Comparison of ENCODE assay signal across 21 mouse cellular contexts in genomic region chr10:25533513-25534246, GRCm38 (mm10). TPM values are rescaled to one million over a fixed set of nuclear protein-coding genes. Genes with fewer than 3 reads are reported as not detected.
A peak's percentile ranks its signal among the peaks of the same experiment; 100 is the strongest.
DNase-seq lines count a peak whose midpoint lies in the region; ATAC-seq lines count a peak whose summit lies in the region.
"Had no signal": no experiment of that assay in that cellular context is flagged by ENCODE, and none has a peak within 500 bp of the region (broad histone marks: within the 10 kb centered on the region; RNA-seq: fewer than 3 reads in every experiment).

No protein-coding gene starts in this region.

- no peak overlapping the region for H3K27ac ChIP-seq in heart, embryonic 14.5 days (replicated peaks in 1 of 2; ENCODE audit: control insufficient read depth in 1 of 2, insufficient read depth in 1 of 2, low read depth in 2 of 2, low read length in 2 of 2)
- H3K27ac ChIP-seq in liver, embryonic 15.5 days (replicated peaks): no peak overlapping the region
- no peak overlapping the region for H3K27ac ChIP-seq in embryonic facial prominence, embryonic 10.5 days (replicated peaks)
- no peak overlapping the region for H3K27ac ChIP-seq in limb, embryonic 15.5 days
- H3K27ac ChIP-seq: forebrain, embryonic 12.5 days; hindbrain, embryonic 13.5 days; midbrain, embryonic 15.5 days had no signal

- H3K9ac ChIP-seq in heart, embryonic 14.5 days (ENCODE audit: low read length): no peak overlapping the region
- H3K9ac ChIP-seq in liver, embryonic 15.5 days: no peak overlapping the region
- no peak overlapping the region for H3K9ac ChIP-seq in limb, embryonic 15.5 days
- H3K9ac ChIP-seq: forebrain, embryonic 12.5 days; hindbrain, embryonic 13.5 days; midbrain, embryonic 15.5 days had no signal

- peaks cover 13 to 15% of the 10 kb centered on the region in 2 experiments for H3K4me1 ChIP-seq in heart, embryonic 14.5 days (ENCODE audit: control insufficient read depth in 2 of 2, insufficient read depth in 2 of 2, low read length in 2 of 2)
- H3K4me1 ChIP-seq in liver, embryonic 15.5 days (replicated peaks): no peaks in the 10 kb centered on the region
- H3K4me1 ChIP-seq in embryonic facial prominence, embryonic 10.5 days: 0 out of 2 replicates have a peak, but pooled peaks cover 2% of the 10 kb centered on the region
- no peaks in the 10 kb centered on the region for H3K4me1 ChIP-seq in limb, embryonic 15.5 days
- H3K4me1 ChIP-seq: forebrain, embryonic 12.5 days; midbrain, embryonic 15.5 days had no signal

- no peak for DNase-seq in heart, postnatal 25 days (ENCODE audit: low spot score)
- no peak for DNase-seq in liver
- peak; percentile 18 for DNase-seq in embryonic facial prominence, embryonic 10.5 days (ENCODE audit: low spot score)
- DNase-seq in left cerebral cortex, postnatal 25 days (ENCODE audit: low spot score in 2 of 2): no peak
- no peak for DNase-seq in right cerebral cortex, postnatal 36 days (ENCODE audit: low spot score in 2 of 2)
- DNase-seq: cerebellum, postnatal 25 days; right cerebral cortex, postnatal 25 days had no signal

- 0 out of 2 replicates have a peak overlapping the region, but pooled peaks have one; percentile 19 for H3K4me2 ChIP-seq in heart, embryonic 14.5 days (ENCODE audit: low read length)
- H3K4me2 ChIP-seq in liver, embryonic 15.5 days: peak overlapping the region; percentile 37
- no peak overlapping the region for H3K4me2 ChIP-seq in limb, embryonic 15.5 days
- H3K4me2 ChIP-seq: forebrain, embryonic 12.5 days; hindbrain, embryonic 13.5 days; midbrain, embryonic 15.5 days had no signal

- intact Hi-C loops in heart, postnatal 25 days (cut with DNase I): no loop called here
- intact Hi-C loops in left cerebral cortex, postnatal 25 days (cut with DNase I): loop anchor here (10.0 kb wide), 2 partner anchors 141 to 611 kb away; no protein-coding TSS in a partner anchor

- 19% methylated on average over 9 of the region's 9 CpGs for WGBS in heart, embryonic 14.5 days
- 62% methylated on average over 9 of the region's 9 CpGs for WGBS in liver, embryonic 15.5 days (ENCODE audit: insufficient replicate concordance)
- WGBS in embryonic facial prominence, embryonic 10.5 days: 80% methylated on average over 9 of the region's 9 CpGs
- WGBS in limb, embryonic 15.5 days: 68% methylated on average over 9 of the region's 9 CpGs

- no peaks in the 10 kb centered on the region for H3K36me3 ChIP-seq in heart, embryonic 14.5 days (ENCODE audit: control insufficient read depth, insufficient read depth, low read length)
- no peaks in the 10 kb centered on the region for H3K36me3 ChIP-seq in liver, embryonic 15.5 days (replicated peaks)
- H3K36me3 ChIP-seq in embryonic facial prominence, embryonic 10.5 days (replicated peaks): no peaks in the 10 kb centered on the region
- H3K36me3 ChIP-seq in limb, embryonic 15.5 days: no peaks in the 10 kb centered on the region
- H3K36me3 ChIP-seq: forebrain, embryonic 12.5 days; hindbrain, embryonic 13.5 days; midbrain, embryonic 15.5 days had no signal

- no peak for ATAC-seq in heart, embryonic 14.5 days (ENCODE audit: insufficient number of reproducible peaks, insufficient read depth, low FRiP score, low read depth)
- ATAC-seq in liver, embryonic 15.5 days (ENCODE audit: insufficient read depth): no peak
- ATAC-seq in limb, embryonic 15.5 days (ENCODE audit: insufficient number of reproducible peaks, low FRiP score, low TSS enrichment, low read depth): peak; percentile 77
- ATAC-seq: intestine, embryonic 16.5 days; midbrain, embryonic 15.5 days had no signal

- H3K27me3 ChIP-seq in heart, embryonic 14.5 days (ENCODE audit: control insufficient read depth, insufficient read depth, low read length): no peaks in the 10 kb centered on the region
- no peaks in the 10 kb centered on the region for H3K27me3 ChIP-seq in liver, embryonic 15.5 days
- no peaks in the 10 kb centered on the region for H3K27me3 ChIP-seq in embryonic facial prominence, embryonic 10.5 days (replicated peaks; ENCODE audit: low read depth, poor library complexity, severe bottlenecking)
- H3K27me3 ChIP-seq in limb, embryonic 15.5 days: no peaks in the 10 kb centered on the region
- H3K27me3 ChIP-seq: forebrain, embryonic 12.5 days; hindbrain, embryonic 13.5 days; midbrain, embryonic 15.5 days had no signal

- H3K4me3 ChIP-seq in heart, embryonic 14.5 days (ENCODE audit: control insufficient read depth in 1 of 2, insufficient read depth in 1 of 2, low read depth in 1 of 2, low read length in 2 of 2): no peak overlapping the region
- H3K4me3 ChIP-seq in liver, embryonic 15.5 days (replicated peaks): 0 out of 2 replicates have a peak overlapping the region, but pooled peaks have one; percentile 38
- no peak overlapping the region for H3K4me3 ChIP-seq in embryonic facial prominence, embryonic 10.5 days
- H3K4me3 ChIP-seq in limb, embryonic 15.5 days: no peak overlapping the region
- H3K4me3 ChIP-seq: forebrain, embryonic 12.5 days; hindbrain, embryonic 13.5 days; midbrain, embryonic 15.5 days had no signal

- H3K9me3 ChIP-seq in heart, embryonic 14.5 days (ENCODE audit: control insufficient read depth, low read length): no peaks in the 10 kb centered on the region
- H3K9me3 ChIP-seq in liver, embryonic 15.5 days (replicated peaks): no peaks in the 10 kb centered on the region
- no peaks in the 10 kb centered on the region for H3K9me3 ChIP-seq in embryonic facial prominence, embryonic 10.5 days
- H3K9me3 ChIP-seq in limb, embryonic 15.5 days: no peaks in the 10 kb centered on the region
- H3K9me3 ChIP-seq: forebrain, embryonic 12.5 days; hindbrain, embryonic 13.5 days; midbrain, embryonic 15.5 days had no signal

RNA-seq across cellular contexts. Expression of gene Smlr1, which starts 2.4 kb away (rescaled TPM):
- not detected in 2 replicates for polyA plus RNA-seq in heart, embryonic 14.5 days (2014; fragmentation: Nextera tagmentation; extraction: Ambion mirVana)
- not detected for total RNA-seq in heart, postnatal 25 days (2021)
- polyA plus RNA-seq in liver, embryonic 15.5 days (2015; fragmentation: Nextera tagmentation; extraction: Ambion mirVana): 22.3 and 23.6 TPM in 2 replicates
- polyA plus RNA-seq in embryonic facial prominence, embryonic 10.5 days (2016; fragmentation: Nextera tagmentation; extraction: Ambion mirVana): not detected in 2 replicates
- not detected in 2 replicates for polyA plus RNA-seq in limb, embryonic 15.5 days (2015; fragmentation: Nextera tagmentation; extraction: Ambion mirVana)
- total RNA-seq in left cerebral cortex, postnatal 25 days (2021): not detected
- total RNA-seq: adrenal gland, adult 18-20 months; ES-E14; layer of hippocampus, postnatal 10 days; left cerebral cortex, postnatal 14 days had no signal
- polyA plus RNA-seq: forebrain, embryonic 12.5 days; gonadal fat pad, adult 2 months; midbrain, embryonic 15.5 days; testis, adult 2 months; urinary bladder, adult 2 months had no signal

Comparison
In these comparisons a context has a peak if more than half of its experiments do, and no peak if none do; other contexts are left out.
1. RNA of gene Smlr1, which starts 2.4 kb away (polyA plus RNA-seq): 22.3 to 23.6 TPM in liver, embryonic 15.5 days; not detected in heart, embryonic 14.5 days, not detected in embryonic facial prominence, embryonic 10.5 days and not detected in limb, embryonic 15.5 days; every median in the first group is over 10 times any median in the second.